Mouse (Mus musculus) lung, adult 2 months (tissue): Measurements from ENCODE around the gene Dennd4c. TPM values are rescaled to one million over a fixed set of nuclear protein-coding genes. Genes with fewer than 3 reads are reported as not detected.

Source experiments
- DNase-seq: peaks from one replicate; pipeline ENCODE4 v3.0.0; 2022
- H3K4me1 ChIP-seq: fragments of 200-500 bp; 2 replicates; pipeline ENCODE4 v1.6.1; 2011; ENCODE audit warnings: low read length; ENCODE audit not compliant: control insufficient read depth, insufficient read depth
- H3K4me3 ChIP-seq: fragments of 200-500 bp; replicated peaks from 2 replicates; pipeline ENCODE3; 2011; ENCODE audit warnings: low read depth, mild to moderate bottlenecking, control low read depth, low read length; ENCODE audit errors: extremely low read depth
- CTCF ChIP-seq: fragments of 200-500 bp; IDR thresholded peaks from 2 replicates; pipeline ENCODE4 v1.5.1; 2011; ENCODE audit warnings: mild to moderate bottlenecking, low read length, control low read depth; ENCODE audit not compliant: insufficient read depth
- POLR2A ChIP-seq: fragments of 200-500 bp; IDR thresholded peaks from 2 replicates; pipeline ENCODE4 v1.6.1; 2011; ENCODE audit warnings: low read depth, mild to moderate bottlenecking, control low read depth, low read length, borderline replicate concordance; ENCODE audit errors: extremely low read depth
- WGBS: fragments of 180-500 bp; shearing (Covaris S2); methylation state at CpG from one replicate; pipeline ENCODE4 v1.1.7; 2018; 5-methylcytosine and 5-hydroxymethylcytosine counted together
- polyA plus RNA-seq: library from polyadenylated mRNA; depleted of rRNA; stranded (reverse); fragments of >200 nt; gene quantifications from 2 replicates; pipeline ENCODE4 v1.2.3, GENCODE M21; 2012; rRNA removed

Dennd4c gene
- polyA plus RNA-seq, 1 experiment = 7.3 TPM

- Histone ChIP-seq H3K4me3 (no peak overlapping the region), H3K4me1 (peaks cover 6% of the 10 kb centered on the region; the same call in 1 of the 2 replicates)
- TF ChIP-seq POLR2A (no peak), CTCF (no peak)
- WGBS = 79% methylated on average over 4 of the region's 4 CpGs
- DNase-seq = no peak
Measured at GRCm38 (mm10) chr4:86881178-86881577, 132.8 kb downstream of the Dennd4c start.

DNA sequence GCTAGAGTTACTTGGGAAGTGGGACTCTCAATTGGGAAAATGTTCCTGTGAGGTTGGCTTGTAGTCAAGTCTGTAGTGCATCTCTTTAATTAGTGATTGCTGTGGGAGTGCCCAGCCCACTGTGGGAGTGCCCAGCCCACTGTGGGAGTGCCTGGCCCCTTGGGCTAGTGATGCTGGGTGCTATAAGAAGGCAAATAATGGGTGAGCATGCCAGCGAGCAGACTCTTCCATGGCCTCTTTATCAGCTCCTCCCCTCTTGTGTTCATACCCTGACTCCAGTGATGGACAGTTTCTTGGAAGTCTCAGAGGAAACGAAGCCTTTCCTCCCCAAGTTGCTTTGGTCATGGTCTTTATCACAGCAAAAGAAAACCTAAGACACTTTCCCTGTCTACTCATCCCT, 134.1 kb downstream of the Dennd4c start:
- DNase-seq = no peak
- WGBS = 38% methylated on average over 2 of the region's 2 CpGs
- TF ChIP-seq CTCF = no peak
- TF ChIP-seq POLR2A = no peak
- no peak overlapping the region for H3K4me3 ChIP-seq
- H3K4me1 ChIP-seq = peaks cover 12% of the 10 kb centered on the region

DNA sequence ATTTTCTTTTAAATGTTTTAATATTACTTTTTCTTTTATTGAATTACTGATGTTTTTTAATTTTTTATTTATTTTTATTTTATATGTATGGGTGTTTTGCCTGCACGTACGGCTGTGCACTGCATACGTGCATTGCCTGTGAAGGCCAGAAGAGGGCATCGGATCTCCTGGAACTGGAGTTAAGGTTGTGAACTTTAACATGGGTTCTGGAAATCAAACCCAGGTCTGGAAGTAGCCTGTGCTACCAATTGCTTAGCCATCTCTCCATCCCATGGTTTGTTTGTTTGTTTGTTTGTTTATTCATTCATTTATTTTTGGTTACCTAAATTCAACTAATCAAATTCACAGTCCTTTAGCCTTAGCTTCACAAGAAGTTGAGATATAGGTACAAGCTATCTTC, 136.6 kb downstream of the Dennd4c start:
- Histone ChIP-seq H3K4me1 (peaks cover 15% of the 10 kb centered on the region), H3K4me3 (no peak overlapping the region)
- peak; percentile 57 for TF ChIP-seq CTCF
- no peak for TF ChIP-seq POLR2A
- 40% methylated on average over 4 of the region's 4 CpGs for WGBS
- DNase-seq = no peak

- no peak for DNase-seq
- Histone ChIP-seq H3K4me3 (peak overlapping the region; percentile 9), H3K4me1 (peaks cover 11% of the 10 kb centered on the region)
- WGBS = 17% methylated on average over 12 of the region's 12 CpGs
- TF ChIP-seq CTCF = no peak
- TF ChIP-seq POLR2A = 0 out of 2 replicates have a peak, but pooled peaks have one; percentile 13
Measured at GRCm38 (mm10) chr4:86885790-86886159, 137.4 kb downstream of the Dennd4c start.

DNA sequence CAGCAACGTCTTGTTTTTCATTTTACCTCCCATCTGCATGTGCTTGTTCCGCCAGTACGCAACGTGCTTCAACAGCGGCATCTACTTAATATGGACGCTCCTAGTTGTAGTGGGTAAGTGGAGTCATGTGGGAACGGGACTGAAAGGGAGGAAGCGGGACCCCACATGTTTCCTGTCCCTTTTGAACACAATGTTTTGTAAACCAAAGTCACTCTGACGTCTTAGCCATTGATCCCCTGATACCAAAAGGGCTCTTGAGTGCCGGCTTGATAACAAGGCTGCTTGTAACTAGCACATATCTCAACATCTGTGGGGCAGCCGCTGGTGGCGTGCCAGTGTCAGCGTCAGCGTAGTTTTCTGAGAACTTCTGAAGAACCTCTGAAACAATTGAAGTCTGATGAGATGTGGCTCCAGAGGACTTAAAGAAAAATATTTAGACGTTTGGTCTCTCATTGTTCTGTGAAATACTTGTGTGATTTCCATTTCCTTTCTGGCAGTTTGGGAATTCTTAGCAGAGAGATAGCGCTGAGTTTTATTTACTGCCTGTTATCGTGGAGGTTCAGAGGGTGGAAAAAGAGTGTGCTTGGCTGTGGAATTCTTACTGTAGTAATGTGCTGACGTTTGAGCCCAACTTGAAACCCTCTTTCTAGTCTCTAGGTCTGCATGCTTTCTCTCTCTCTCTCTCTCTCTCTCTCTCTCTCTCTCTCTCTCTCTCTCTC, 138.0 kb downstream of the Dennd4c start:
- 2% methylated on average over 18 of the region's 18 CpGs for WGBS
- TF ChIP-seq POLR2A = 0 out of 2 replicates have a peak, but pooled peaks have one; percentile 1
- TF ChIP-seq CTCF = no peak
- DNase-seq = peak; percentile 63
- peak overlapping the region; percentile 21 for H3K4me3 ChIP-seq
- peaks cover 11% of the 10 kb centered on the region for H3K4me1 ChIP-seq

- DNase-seq = no peak
- Histone ChIP-seq H3K4me3 (no peak overlapping the region), H3K4me1 (peaks cover 11% of the 10 kb centered on the region)
- 76% methylated on average over 5 of the region's 5 CpGs for WGBS
- TF ChIP-seq POLR2A = no peak
- no peak; the same call in 1 of the 2 replicates for TF ChIP-seq CTCF
Measured at GRCm38 (mm10) chr4:86887879-86888278, 139.5 kb downstream of the Dennd4c start.

GRCm38 (mm10) chr4:86897411-86897810, 149.1 kb downstream of the Dennd4c start:
- H3K4me3 ChIP-seq = no peak overlapping the region
- TF ChIP-seq POLR2A (no peak), CTCF (no peak)
- DNase-seq = no peak
- H3K4me1 ChIP-seq = peaks cover 13% of the 10 kb centered on the region
- 42% methylated on average over 7 of the region's 7 CpGs for WGBS

DNA sequence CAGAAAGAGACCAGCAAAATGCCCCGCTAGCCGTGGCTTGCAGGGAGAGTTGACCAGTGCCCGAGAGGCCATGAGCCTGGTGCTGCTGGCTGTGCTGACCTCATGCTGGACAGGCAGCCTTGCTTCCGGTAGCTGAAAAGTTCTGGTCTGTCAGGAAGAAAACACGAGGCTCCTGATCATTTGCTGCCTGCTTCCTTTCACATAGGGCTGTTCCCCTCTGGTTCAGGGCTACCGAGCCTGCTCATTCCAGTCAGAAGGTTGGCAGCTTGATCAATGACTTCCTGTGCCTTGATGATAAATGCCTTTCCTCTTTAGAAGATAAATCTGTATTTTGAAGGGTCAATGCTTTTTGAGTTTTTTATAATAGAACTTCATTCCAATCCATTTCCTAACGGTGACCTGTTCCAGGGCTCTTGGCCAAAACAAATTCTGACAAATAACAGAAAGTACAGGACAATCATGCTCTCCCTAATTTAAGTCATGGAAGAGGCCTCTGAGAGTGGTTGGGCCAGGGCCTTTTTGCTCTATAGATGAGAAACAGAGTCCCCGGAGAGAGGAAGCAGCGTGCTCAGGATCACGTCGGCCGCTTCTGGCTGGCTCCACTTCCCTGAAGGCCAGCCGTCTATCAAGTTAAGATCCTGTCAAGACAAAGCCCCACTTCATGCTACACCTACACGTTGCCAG, 150.6 kb downstream of the Dennd4c start:
- WGBS = 20% methylated on average over 14 of the region's 14 CpGs
- H3K4me3 ChIP-seq = no peak overlapping the region
- DNase-seq = peak; percentile 31
- no peak for TF ChIP-seq CTCF
- no peak for TF ChIP-seq POLR2A
- peaks cover 13% of the 10 kb centered on the region for H3K4me1 ChIP-seq

Other genes starting within 250 kb of the Dennd4c start
- not detected in 2 replicates for gene Saxo1, start 190.2 kb upstream of the Dennd4c start, polyA plus RNA-seq
- 42.0 and 43.9 TPM in 2 replicates for gene Rraga, start 172.9 kb upstream of the Dennd4c start, polyA plus RNA-seq
- gene Haus6, start 136.5 kb upstream of the Dennd4c start, polyA plus RNA-seq = 9.5 and 9.6 TPM in 2 replicates
- gene Plin2, start 78.5 kb upstream of the Dennd4c start, polyA plus RNA-seq = 165 and 207 TPM in 2 replicates
- 405 and 533 TPM in 2 replicates for gene Rps6, start 108.9 kb downstream of the Dennd4c start, polyA plus RNA-seq
- 179 and 323 TPM in 2 replicates for gene Acer2, start 125.8 kb downstream of the Dennd4c start, polyA plus RNA-seq